Comparison of ENCODE assay signal across 26 mouse cellular contexts in the genomic region with DNA sequence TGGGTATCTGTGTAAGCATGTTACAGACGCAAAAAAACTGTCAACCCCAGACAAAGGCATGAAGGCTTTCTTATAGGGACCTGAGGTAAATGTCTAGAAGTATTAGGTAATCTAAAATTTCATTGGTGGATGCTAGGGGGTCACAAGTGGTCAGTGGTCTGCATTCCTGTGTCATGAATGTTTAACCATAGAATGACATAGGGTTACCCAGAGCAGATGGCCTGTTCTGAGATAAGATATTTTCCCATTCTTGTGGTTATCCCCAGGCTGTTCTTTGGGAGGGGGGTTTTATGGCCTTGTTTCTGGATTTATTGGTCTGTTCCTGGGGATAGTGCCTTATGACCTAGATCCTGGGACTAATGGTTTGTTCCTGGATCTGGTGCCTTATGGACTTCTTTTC. TPM values are rescaled to one million over a fixed set of nuclear protein-coding genes. Genes with fewer than 3 reads are reported as not detected.
DNase-seq lines count a peak whose midpoint lies in the region; ATAC-seq and TF ChIP-seq lines count a peak whose summit lies in the region.
"Had no signal": no experiment of that assay in that cellular context is flagged by ENCODE, and none has a peak within 500 bp of the region (broad histone marks: within the 10 kb centered on the region; RNA-seq: fewer than 3 reads in every experiment).

No protein-coding gene starts in this region.

- H3K79me3 ChIP-seq in C2C12 (ENCODE audit: low read depth): no peaks in the 10 kb centered on the region

- WGBS in kidney, postnatal 0 days: 47% methylated on average over 1 of the region's 1 CpGs
- WGBS in intestine, embryonic 16.5 days: 26% methylated on average over 1 of the region's 1 CpGs

- H3K36me3 ChIP-seq in kidney, postnatal 0 days (ENCODE audit: insufficient read depth, low read length): no peaks in the 10 kb centered on the region
- H3K36me3 ChIP-seq in C2C12 (ENCODE audit: control insufficient read depth, insufficient read depth): no peaks in the 10 kb centered on the region
- no peaks in the 10 kb centered on the region for H3K36me3 ChIP-seq in intestine, embryonic 16.5 days (ENCODE audit: control insufficient read depth, insufficient read depth, low read length)
- H3K36me3 ChIP-seq: G1E had no signal

- peak; percentile 0 for DNase-seq in kidney, postnatal 0 days (ENCODE audit: low spot score)
- DNase-seq in kidney, postnatal 25 days: no peak
- peak; percentile 60 for DNase-seq in 3T3-L1 (ENCODE audit: low read depth, low spot score)
- DNase-seq in Muller cell, postnatal 12 days (ENCODE audit: inconsistent ontology term): peak; percentile 8
- no peak for DNase-seq in frontal cortex, postnatal 36 days (ENCODE audit: low spot score in 2 of 2)
- no peak for DNase-seq in heart, postnatal 4 days
- DNase-seq: adrenal gland, adult 2 months; adrenal gland, adult 8-10 months; adrenal gland, postnatal 10 days; adrenal gland, postnatal 14 days; adrenal gland, postnatal 25 days; adrenal gland, postnatal 36 days; B cell, adult 2 months; cerebellum, adult 11 months; cerebellum, adult 11-12 months; cerebellum, adult 18-20 months; cerebellum, adult 2 months; cerebellum, adult 8-10 months had no signal

- TF ChIP-seq CTCF in kidney, postnatal 0 days (IDR thresholded peaks at IDR 0.05; ENCODE audit: low read depth): no peak
- no peak for TF ChIP-seq CTCF in C2C12 (IDR thresholded peaks at IDR 0.05; ENCODE audit: control insufficient read depth, insufficient read depth, insufficient read length)

- H3K4me1 ChIP-seq in kidney, postnatal 0 days (replicated peaks; ENCODE audit: insufficient read depth, low read length): no peaks in the 10 kb centered on the region
- H3K4me1 ChIP-seq in intestine, embryonic 16.5 days (ENCODE audit: control insufficient read depth, insufficient read depth, low read length): no peaks in the 10 kb centered on the region

- H3K27me3 ChIP-seq in kidney, postnatal 0 days (ENCODE audit: insufficient read depth, low read length): no peaks in the 10 kb centered on the region
- H3K27me3 ChIP-seq in C2C12 (ENCODE audit: control insufficient read depth, insufficient read depth, insufficient read length): no peaks in the 10 kb centered on the region
- H3K27me3 ChIP-seq in intestine, embryonic 16.5 days (replicated peaks; ENCODE audit: control insufficient read depth, insufficient read depth, low read length): 0 out of 2 replicates have a peak, but pooled peaks cover 7% of the 10 kb centered on the region
- H3K27me3 ChIP-seq: CH12.LX had no signal

- no peak overlapping the region for H3ac ChIP-seq in C2C12 (ENCODE audit: control insufficient read depth, insufficient read length, low read depth)

- no peaks in the 10 kb centered on the region for H3K79me2 ChIP-seq in C2C12 (ENCODE audit: control insufficient read depth, insufficient read depth)

- no peak overlapping the region for H3K4me2 ChIP-seq in kidney, postnatal 0 days (ENCODE audit: low read length)
- no peak overlapping the region for H3K4me2 ChIP-seq in intestine, embryonic 16.5 days (ENCODE audit: low read depth, low read length)

- no peak overlapping the region for H3K27ac ChIP-seq in kidney, postnatal 0 days
- no peak overlapping the region for H3K27ac ChIP-seq in intestine, embryonic 16.5 days (ENCODE audit: low read length)

- no peak for ATAC-seq in kidney, postnatal 0 days (replicated peaks; ENCODE audit: low FRiP score, low read depth)
- ATAC-seq in intestine, embryonic 16.5 days: no peak
- ATAC-seq: activated CD4-positive, CD25-positive, alpha-beta regulatory T cell, adult 4 months; CD4-positive, CD25-positive, alpha-beta regulatory T cell, adult 4 months; Patski had no signal

- H3K9ac ChIP-seq in kidney, postnatal 0 days (ENCODE audit: low read depth, low read length): no peak overlapping the region
- no peak overlapping the region for H3K9ac ChIP-seq in intestine, embryonic 16.5 days (ENCODE audit: low read depth, low read length)

- no peak overlapping the region for H3K4me3 ChIP-seq in kidney, postnatal 0 days (replicated peaks; ENCODE audit: low read depth, low read length)
- no peak overlapping the region for H3K4me3 ChIP-seq in C2C12 (ENCODE audit: insufficient read depth, poor library complexity, severe bottlenecking)
- H3K4me3 ChIP-seq in intestine, embryonic 16.5 days (ENCODE audit: low read length): no peak overlapping the region

- H3K9me3 ChIP-seq in kidney, postnatal 0 days (replicated peaks; ENCODE audit: low read length): no peaks in the 10 kb centered on the region
- no peaks in the 10 kb centered on the region for H3K9me3 ChIP-seq in intestine, embryonic 16.5 days (ENCODE audit: control insufficient read depth, low read length)
- H3K9me3 ChIP-seq: G1E had no signal

TF ChIP-seq in C2C12, 6 proteins besides CTCF, POLR2A, EP300 and RAD21:
- TF ChIP-seq MAX (IDR thresholded peaks at IDR 0.05) (no peak), MYOD1 (IDR thresholded peaks at IDR 0.05; ENCODE audit: control insufficient read depth, insufficient read length, low read depth) (peak; percentile 50), CEBPB (IDR thresholded peaks at IDR 0.05; ENCODE audit: low read depth) (peak; percentile 4), MYOG (IDR thresholded peaks at IDR 0.05; ENCODE audit: control insufficient read depth, extremely low read depth, insufficient read length) (no peak), FOSL1 (IDR thresholded peaks at IDR 0.05; ENCODE audit: insufficient read depth, low read length, poor library complexity, severe bottlenecking) (no peak), USF1 (IDR thresholded peaks at IDR 0.05; ENCODE audit: low read depth) (no peak)

RNA-seq across cellular contexts. Expression of a gene that starts 30.3 kb away (rescaled TPM):
- polyA plus RNA-seq in kidney, postnatal 0 days (2015; fragmentation: Nextera tagmentation; extraction: Ambion mirVana): 0.59 and 0.77 TPM in 2 replicates
- polyA plus RNA-seq in C2C12 (2012; fragmentation: generic; extraction: Trizol): 0.19 TPM
- polyA plus RNA-seq in intestine, embryonic 16.5 days (2015; fragmentation: Nextera tagmentation; extraction: Ambion mirVana): 1.9 and 2.3 TPM in 2 replicates
- total RNA-seq in heart, postnatal 4 days (2021): under 1 TPM in 1 of 2 experiments, not detected in 1; 0.17 TPM
- total RNA-seq: G1E, MEL had no signal
- polyA plus RNA-seq: activated CD4-positive, CD25-positive, alpha-beta regulatory T cell, adult 4 months; CD4-positive, CD25-positive, alpha-beta regulatory T cell, adult 4 months; G1E; Patski had no signal

Comparison
In these comparisons a context has a peak if more than half of its experiments do, and no peak if none do; other contexts are left out.
1. DNase-seq: peak in kidney, postnatal 0 days (single experiment), 3T3-L1 (single experiment) and Muller cell, postnatal 12 days (single experiment); none in kidney, postnatal 25 days (0 of 2), frontal cortex, postnatal 36 days (0 of 2) and heart, postnatal 4 days (single experiment).